Mouse (Mus musculus): Measurements from ENCODE around the gene Add2.
"Not testable (repeated sequence)": the region's sequence is repeated elsewhere in the genome, so short reads cannot be mapped to it uniquely, and the experiment has no call there.

The Add2 gene

DNA sequence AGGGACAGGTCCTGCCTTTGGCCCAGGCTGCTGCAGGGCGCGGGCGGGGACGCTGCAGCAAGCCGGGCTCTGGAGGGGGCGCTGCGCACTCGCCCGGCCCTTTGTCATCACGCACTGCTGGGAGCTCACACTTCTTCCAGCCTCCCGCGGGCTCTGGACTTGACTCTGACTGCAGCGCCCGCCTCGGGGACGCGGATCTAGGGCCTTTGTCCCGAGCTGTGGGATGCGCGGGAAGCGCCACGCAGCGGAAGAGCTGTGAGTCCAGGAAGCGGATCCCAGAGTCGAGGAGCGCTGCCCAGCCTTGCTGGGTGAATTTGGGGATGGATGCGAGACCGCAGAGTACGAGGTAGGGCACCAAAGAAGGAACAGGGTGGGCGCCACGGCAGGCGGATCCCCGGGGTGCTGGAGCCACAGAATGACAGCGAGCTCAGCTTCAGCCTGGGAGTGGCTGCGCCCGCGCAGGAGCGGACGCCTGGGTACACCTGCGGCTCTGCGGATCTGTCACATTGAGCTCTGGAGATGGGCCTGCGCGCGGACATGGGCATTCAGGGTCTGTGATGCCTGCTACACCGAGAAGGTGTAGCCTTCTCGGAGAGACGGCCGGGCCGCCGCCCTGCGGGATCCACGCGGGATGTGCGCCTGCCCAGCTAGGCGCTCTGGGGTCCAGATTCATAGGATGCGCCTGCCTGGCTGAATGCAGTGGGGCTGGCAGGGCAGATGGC, at the start of gene Add2:
TSS of gene Add2 (plus strand) at position 81 of the 722 bp plus-strand sequence.
- peak; percentile 65 for ATAC-seq (ENCODE audit: low TSS enrichment)

DNA sequence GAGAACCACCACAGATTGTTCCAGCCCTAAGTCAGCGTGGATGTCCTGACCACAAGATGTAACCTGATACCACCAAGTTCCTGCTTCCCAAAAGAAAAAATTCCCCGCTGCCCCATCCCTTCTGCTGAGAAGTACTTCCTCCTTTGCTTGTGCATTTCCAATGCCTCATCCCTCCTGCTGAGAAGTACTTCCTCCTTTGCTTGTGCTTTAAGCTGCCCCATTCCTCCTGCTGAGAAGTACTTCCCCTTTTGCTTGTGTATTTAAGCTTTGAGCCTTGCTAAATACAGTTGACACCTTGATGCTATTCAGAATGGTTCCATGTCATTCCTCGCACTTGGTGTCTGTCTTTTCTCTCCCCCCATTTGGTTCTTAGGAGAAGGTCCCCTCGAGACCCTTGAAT, 49.7 kb upstream of the Add2 start:
- ATAC-seq (ENCODE audit: low TSS enrichment) = not testable (repeated sequence)

DNA sequence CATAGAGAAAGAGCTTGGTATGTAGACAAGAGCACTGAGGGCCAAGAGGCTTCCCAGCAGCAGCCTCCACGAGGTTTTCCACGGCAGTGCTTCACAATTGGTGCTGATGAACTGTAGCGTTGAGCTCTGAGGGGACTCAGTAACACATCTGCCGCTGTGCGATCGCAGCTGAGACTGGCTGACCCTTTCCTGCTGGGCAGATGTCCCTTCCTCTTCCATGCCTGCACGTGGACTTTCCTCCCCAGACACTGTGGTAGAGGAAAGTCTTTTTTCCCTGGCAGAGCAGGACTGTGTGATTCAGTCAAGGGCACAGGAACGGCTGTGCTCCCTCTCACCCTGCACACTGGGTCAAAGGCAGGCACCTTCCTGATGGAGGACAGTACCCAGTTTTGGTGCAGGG, 44.1 kb upstream of the Add2 start:
- ATAC-seq (ENCODE audit: low TSS enrichment) = no peak

DNA sequence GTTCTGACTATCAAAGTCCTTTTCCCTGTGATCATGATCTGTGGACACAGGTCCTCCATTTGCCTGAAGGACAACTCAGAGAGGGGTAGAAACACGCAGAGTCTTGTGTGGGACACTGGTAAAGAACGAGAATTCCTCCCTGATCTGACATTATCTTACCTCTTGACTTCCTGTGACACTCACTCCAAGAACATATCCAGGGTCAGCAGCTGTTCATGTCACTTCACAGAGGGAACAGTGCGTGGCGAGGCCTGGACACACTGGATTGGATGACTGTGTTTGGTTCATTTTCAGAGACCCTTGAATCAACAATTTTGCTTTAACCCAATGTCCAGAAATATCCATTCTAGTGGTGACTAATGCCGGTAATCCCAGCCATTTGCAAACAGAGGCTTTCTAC, 38.9 kb upstream of the Add2 start:
- not testable (repeated sequence) for ATAC-seq (ENCODE audit: low TSS enrichment)

DNA sequence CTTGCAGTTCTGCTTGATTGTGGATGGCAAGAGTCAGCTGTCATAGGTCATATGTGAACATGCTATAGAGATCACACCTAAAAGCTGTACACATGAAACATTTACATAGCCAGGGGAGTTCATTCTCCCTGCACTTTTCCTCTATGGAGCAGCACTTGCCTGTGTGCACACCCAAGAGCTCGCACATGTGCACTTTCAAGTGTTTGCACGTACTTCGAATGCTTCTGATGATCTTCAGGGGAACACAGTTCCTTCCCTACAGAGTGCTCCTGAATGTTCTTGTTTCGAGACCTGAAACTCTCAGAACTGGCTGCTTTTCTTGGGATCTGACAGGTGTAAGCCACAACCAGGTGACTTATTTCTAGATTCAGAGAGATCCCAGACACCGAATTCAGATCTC, 37.7 kb upstream of the Add2 start:
- not testable (repeated sequence) for ATAC-seq (ENCODE audit: low TSS enrichment)

DNA sequence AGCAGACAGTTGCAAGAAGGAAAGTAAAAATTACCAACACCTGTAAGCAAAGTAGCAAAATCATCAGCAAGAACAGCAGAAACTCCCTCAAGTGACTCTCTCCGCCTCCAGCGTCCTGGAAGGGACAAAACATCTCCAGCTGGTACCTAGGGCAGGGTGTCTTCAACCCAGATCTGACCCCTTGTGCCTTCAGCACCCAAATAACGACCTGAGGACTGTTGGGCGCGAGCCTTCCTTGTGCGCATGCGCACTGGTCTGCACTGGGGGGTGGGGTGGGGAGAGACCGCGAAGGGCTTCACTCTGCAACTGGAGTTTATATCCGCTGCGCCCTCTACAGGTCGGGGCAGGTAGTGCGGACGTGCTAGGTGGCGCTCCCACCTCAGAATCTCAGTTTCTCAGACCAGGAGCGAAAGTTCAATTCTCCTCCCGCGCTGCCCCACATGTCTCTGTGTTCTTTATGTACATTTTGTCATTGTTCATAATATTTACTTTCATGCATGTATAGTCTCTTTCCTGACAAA, 25.0 kb upstream of the Add2 start:
- ATAC-seq (ENCODE audit: low TSS enrichment) = no peak

DNA sequence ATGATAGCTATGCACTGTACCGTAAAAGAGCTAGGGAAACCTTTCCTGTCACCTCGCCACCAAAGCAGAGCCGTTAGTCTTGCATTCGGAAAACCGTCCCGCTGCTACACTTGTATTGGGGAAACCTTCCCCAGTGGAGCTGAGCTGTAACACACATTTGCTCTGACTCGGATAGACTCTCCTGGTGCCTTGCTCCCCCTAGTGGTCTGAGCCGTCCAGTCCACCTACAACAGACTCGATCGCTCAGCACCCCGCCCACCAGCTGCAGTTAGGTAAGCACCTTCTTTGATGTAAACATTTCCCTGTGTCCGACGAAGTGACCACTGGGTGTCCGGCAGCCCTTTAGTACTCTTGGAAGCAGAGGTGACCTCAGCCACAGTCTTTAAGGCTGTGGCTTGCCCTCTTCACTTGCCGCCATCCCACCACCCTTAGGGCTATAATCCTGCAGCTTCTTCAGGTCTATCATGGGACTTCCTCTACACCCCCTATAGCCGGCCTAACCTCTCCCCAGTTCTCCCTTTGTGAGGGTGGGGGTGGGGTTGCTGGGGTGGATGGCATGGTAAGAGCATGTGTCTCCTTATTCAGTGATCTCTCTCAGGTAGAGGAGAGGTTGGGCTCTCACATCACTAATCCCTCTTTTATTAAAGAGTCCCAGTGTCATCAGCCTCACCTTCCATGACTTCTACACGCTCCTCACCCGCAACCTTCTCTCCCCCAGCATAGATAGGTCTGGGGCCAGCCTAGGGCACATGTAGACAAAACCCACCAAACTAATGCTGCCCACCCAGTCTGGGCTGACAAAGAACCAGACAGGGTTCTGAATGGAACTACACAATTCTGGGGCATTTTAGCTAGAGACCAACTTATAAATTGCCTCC, 24.0 kb upstream of the Add2 start:
- ATAC-seq (ENCODE audit: low TSS enrichment) = peak; percentile 100

DNA sequence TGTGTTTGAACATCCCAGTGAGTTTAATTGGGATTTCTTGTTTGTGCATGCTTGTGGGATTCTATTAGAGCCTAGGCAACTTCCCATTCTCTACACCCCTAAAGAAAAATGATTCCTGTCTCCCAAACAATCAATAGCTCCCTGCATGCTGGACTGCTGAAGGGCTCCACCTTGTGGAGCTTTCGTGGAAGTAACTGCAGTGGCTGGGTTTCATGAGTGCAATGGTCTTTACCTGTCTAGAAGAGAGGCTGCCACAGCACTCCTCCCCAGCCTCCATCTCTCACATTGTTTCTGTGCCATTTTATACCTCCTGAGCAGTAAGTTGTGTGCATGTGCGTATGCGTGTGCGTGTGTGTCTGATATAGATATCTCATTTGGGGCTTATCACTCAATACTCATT, 18.5 kb upstream of the Add2 start:
- peak; percentile 81 for ATAC-seq (ENCODE audit: low TSS enrichment)

DNA sequence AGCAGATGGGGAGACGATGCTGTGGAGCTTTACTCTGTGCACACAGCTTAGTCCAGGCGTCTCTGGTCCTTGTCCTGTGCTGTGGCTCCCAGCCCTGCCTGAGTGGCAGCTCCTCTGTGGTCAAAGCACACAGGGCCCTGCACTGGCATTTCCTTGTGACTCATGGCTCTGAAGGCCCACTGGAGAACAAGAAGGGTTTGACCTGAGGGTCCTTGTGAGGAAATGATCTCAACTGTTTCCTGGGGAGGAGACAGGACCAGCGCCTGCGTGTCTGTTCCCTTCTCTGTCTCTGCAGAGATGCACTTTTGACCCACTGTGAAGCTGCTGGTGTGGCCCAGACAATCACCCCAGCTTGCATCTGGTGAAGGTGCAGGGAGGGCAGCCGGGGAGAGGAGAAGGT, 13.7 kb upstream of the Add2 start:
- not testable (repeated sequence) for ATAC-seq (ENCODE audit: low TSS enrichment)

DNA sequence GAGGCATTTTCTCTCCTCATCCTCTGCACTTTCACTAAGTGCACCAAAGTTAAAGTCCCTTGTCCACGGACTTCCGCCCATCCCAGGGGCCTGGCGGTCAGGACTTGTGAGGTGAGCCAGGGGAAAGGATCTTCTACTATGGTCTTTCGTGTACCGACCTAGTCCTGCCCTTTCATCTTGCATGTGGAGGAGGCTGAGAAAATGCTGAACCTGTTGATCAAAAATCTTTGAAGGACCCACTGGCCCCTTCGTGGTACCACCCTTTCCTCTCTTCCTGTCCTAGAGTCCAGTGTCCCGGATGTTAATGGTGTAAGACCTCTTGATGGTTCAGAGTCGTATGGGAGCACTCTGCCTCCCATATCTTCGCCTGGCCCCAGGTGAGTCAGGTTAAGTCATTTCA, 12.6 kb upstream of the Add2 start, which contains the start of gene Figla:
TSS of gene Figla (plus strand) at position 301 of the 400 bp plus-strand sequence.
- ATAC-seq (ENCODE audit: low TSS enrichment) = no peak

DNA sequence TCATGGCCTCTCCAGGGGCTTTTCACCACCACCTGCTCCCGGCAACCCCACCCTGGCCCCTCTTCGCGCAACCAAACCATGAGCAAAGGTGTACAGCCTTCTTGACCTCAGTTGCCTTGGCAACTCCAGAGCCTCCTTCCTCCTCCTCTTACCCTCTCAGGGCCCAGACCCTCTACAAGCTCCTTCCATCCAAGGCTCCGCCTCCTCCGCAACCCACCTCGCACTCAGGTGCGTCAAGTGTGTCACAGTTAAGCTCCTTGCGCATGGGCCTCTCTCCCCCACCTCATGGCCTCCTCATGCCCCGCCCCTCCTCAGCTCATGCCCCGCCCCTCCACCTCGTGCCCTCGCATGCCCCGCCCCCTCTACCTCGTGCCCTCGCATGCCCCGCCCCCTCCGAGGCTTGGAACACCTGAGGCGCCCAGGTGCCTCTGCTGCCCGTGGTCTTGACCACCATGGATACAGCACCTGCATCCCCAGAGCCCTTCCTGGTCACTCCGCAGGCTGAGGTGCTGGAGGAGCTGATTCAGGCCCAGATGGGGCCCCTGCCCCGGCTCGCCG, 11.6 kb upstream of the Add2 start:
- ATAC-seq (ENCODE audit: low TSS enrichment) = no peak

DNA sequence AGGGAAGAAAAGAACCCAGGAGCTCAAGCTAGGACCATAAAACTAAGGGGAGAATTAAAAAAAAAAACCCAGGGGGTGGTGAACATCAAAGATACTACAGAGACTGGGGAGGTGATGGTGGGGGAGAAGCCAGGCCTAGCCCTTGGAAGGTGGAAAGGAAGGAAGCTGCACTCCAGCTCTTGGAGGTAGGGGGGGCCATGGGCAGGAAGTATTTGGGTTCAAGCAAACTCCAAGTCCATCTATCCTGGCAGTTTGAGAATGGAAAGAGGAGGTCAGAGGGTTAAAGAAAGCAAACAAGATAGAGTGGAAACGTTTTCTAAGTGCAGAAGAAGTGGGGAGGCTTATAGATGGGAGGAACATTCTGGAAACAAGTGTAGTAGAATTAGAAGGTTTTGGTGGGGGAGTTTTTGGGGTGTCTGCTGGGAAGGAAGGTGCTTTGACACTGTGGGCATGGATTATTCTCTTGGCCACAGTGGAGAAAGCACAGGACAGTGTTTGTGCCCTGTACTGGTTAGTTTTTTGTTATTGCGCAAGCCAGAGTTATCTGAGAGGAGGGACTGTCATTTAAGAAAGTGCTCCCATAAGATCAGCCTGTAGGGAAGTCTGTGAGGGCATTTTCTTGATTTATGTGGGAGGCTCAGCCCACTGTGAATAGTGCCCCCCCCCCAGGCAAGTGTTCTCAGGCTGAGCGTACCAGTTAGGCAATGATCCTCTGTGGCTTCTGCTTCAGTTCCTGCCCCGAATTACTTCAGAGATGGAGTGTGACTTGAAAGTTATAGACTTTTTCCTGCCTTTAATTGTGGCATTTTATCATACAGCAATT, 8.9 kb upstream of the Add2 start:
- ATAC-seq (ENCODE audit: low TSS enrichment) = no peak

DNA sequence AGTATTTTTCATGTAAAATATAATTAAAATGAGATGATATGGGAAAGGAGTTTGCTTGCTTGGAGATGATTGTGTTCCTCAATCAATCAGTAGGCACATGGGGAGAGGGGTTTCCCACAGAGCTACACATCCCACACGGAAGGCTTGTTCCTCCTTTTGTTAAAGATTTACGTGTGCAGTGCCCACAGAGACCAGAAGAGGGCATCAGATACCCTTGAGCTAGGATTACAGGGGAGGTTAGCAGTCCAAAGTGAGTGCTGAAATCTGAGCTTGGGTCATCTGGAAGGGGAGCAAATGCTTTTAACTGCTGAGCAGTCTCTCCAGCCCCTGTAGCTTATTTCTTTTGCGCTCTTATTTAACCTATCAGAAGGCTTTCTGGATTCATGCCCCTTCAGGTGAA, 7.5 kb upstream of the Add2 start:
- ATAC-seq (ENCODE audit: low TSS enrichment) = no peak

DNA sequence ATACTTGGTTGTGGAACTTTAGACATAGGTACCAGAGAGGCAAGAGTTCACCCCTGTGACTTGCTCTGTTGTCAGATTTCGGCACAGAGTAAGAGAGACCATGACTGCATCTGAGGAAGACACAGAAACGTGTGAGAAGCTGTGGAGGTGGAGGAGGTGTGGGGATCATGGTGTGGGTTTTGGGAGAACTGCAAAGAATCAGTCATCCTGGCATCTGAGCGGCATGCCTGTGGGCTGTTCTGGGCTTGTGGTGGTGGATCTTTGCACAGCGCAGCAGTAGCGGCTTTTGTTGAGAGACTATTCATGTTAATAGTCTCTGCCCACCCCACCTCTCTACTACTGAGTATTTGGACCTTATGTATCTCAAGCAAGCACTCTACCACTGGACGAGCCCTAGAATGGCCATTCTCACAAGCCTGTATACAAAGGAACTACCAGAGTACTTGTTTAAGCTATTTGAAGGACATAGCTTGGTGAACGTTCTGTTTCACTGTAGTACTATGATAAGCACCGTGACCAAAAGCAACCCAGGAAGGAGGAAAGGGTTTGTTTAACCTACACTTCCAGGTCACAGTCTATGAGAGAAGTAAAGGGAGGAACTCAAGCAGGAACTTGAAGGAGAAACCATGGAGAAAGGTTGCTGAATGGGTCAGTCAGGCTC, 1.7 kb upstream of the Add2 start:
- ATAC-seq (ENCODE audit: low TSS enrichment) = peak; percentile 22; the same call in 1 of the 2 replicates

DNA sequence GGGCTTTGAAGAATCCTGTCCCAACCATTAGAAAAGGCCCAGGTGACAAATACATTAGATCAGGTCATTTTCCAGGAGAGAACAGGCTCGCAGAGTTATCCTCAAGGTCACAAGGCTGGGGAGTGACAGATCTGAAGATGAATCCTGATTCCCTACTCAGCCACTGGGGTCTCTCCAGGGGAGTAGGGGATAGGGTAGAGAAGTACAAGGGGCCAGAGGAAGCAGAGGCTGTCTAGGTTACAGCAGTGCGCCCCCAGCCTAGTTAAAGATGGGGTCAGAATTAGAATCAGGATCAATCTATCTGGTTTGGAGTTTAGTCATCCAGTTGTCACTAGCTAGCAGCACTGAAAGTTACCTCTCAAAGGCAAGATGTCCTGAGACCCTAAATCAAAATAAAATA, 331 bp upstream of the Add2 start:
- no peak for ATAC-seq (ENCODE audit: low TSS enrichment)

DNA sequence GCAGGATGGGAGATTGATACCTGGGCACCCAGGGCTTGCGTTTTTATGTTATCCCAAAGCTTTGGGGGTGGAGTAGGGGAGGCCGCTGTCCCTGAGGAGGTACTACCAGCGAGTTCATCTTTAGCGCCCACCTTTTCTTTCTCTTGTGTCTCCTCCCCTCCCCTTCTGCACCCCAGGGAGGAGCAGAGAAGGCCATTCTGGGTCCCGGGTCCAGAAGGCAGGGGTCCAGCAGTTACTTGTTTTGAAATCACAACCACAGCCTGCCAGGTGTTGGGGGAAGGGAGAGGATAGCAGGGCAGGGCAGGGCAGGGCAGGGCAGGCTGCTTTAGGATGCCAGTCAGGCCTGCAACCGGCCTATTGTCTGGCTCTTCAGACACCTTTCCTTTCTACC, 837 bp downstream of the Add2 start:
- peak; percentile 5; the same call in 1 of the 2 replicates for ATAC-seq (ENCODE audit: low TSS enrichment)

DNA sequence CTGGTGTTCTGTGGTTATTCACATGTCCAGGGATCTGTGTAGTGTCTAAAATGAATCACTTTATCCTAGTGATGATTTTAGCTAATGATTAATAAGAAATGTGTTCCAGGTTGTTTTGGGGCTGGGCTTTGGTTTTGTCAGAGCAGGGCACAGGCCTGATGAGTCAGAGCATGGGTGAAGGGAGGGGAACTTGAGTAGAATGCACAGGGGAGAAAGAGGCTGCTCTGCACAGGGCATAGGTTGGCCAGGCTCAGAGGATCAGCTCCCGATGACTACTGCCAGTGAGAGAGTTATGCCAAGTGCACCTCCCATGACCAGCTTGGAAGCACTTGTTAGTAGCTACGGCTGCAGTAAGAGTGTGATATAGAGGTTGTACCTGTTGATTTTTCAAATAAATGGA, 3.0 kb downstream of the Add2 start:
- no peak for ATAC-seq (ENCODE audit: low TSS enrichment)

DNA sequence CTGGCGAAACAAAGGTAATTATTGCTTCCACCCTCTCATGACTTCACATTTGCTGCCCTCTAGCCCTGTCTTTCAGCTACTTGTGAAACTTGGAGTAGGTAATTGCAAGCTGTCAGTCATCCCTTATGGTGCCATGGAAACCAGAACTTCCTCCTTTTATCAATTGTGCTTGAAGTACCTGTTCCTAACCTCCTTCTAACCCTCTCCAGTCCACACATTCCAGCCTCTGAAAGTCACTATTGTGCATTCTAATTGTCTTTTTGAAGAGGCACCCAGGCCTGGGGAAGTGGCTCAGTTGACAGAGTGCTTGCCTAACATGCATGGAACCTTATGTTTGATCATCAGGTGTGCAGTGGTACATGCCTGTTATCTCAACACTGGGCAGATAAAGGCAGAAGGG, 5.2 kb downstream of the Add2 start:
- ATAC-seq (ENCODE audit: low TSS enrichment) = no peak

DNA sequence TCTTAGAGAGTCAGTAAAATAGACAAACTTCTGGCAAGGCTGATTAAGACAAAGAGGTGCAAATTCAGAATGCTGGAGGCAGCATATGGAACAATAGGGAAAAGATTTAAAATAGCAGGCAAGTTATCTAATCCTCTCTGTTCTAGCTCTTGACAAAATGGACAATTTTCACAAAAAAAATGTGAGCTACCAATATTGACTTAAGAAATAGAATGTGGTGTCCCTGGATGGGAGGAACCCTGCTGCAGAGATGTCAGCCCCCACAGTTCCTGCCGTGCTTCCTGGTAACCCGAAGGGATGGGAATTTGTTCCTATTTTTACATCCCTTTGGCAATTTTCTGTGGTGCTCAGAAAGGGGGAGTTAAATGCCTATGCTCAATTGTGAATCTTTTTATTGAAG, 10.4 kb downstream of the Add2 start:
- peak; percentile 48 for ATAC-seq (ENCODE audit: low TSS enrichment)

DNA sequence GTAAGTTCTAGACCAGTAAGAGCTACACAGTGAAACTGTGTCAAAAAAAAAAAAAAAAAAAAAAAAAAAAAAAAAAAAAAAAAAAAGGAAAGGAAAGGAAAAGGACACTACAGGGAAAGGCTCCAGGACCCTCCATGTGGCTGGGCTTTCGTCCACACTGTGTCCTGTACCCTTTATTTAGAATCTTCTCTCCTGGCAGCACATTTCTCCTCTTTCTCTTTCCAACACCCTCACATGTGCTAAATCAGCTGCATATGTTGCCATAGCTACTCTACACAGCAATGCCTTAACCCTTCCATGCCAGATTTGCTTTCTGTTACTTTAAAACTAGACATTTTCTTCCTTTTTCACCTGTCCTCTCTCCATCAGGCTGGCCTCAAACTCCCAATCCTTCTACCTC, 11.7 kb downstream of the Add2 start:
- ATAC-seq (ENCODE audit: low TSS enrichment) = peak; percentile 73

DNA sequence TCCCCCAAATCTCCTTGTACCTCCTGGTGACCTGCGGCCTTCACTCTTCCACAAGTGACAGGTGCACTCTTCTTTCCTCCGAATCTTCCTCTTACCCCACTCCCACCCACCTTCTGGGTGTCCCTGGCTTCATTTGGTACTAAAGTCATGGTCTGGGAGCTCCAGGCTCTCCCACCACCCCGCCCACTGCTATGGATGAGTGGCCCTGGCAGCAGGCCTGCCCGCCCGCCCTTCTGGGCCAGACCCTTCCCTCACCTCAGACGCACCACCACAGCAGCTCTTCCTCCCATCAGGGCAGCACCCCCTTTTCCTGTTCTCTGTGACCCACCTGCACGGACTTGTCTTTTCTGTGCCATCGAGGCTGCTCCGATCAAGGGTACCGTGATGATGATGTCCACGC, 19.0 kb downstream of the Add2 start:
- ATAC-seq (ENCODE audit: low TSS enrichment) = no peak
